Mouse (Mus musculus) kidney, adult 9 months (tissue): ENCODE measurements around the gene Tmx4.
"Not testable (repeated sequence)": the region's sequence is repeated elsewhere in the genome, so short reads cannot be mapped to it uniquely, and the experiment has no call there.

Source experiments
- DNase-seq: peaks from one replicate; pipeline ENCODE4 v3.0.0; 2022

Gene Tmx4

GRCm38 (mm10) chr2:134643514-134644300 is at the start of gene Tmx4:
Tmx4 (minus strand) TSS chr2:134644145.
- peak; percentile 99 for DNase-seq

- no peak for DNase-seq
Observed at GRCm38 (mm10) chr2:134692125-134692524, 48.2 kb upstream of the Tmx4 start.

GRCm38 (mm10) chr2:134691055-134691454 is 47.1 kb upstream of the Tmx4 start:
- DNase-seq: no peak

GRCm38 (mm10) chr2:134682326-134682725 is 38.4 kb upstream of the Tmx4 start:
- no peak for DNase-seq

- DNase-seq: peak; percentile 61
Observed at GRCm38 (mm10) chr2:134681271-134681961, 37.5 kb upstream of the Tmx4 start.

GRCm38 (mm10) chr2:134679567-134679966 is 35.6 kb upstream of the Tmx4 start:
- DNase-seq: no peak

GRCm38 (mm10) chr2:134675465-134675864 is 31.5 kb upstream of the Tmx4 start:
- no peak for DNase-seq

GRCm38 (mm10) chr2:134673604-134674003 is 29.7 kb upstream of the Tmx4 start:
- peak; percentile 61 for DNase-seq

GRCm38 (mm10) chr2:134656477-134656876 is 12.5 kb upstream of the Tmx4 start:
- DNase-seq: no peak

- DNase-seq: no peak
Observed at GRCm38 (mm10) chr2:134654668-134655067, 10.7 kb upstream of the Tmx4 start.

GRCm38 (mm10) chr2:134652759-134653158 is 8.8 kb upstream of the Tmx4 start:
- DNase-seq: no peak

- DNase-seq: no peak
Observed at GRCm38 (mm10) chr2:134648999-134649398, 5.1 kb upstream of the Tmx4 start.

- DNase-seq: no peak
Observed at GRCm38 (mm10) chr2:134645752-134646151, 1.8 kb upstream of the Tmx4 start.

GRCm38 (mm10) chr2:134645166-134645565 is 1.2 kb upstream of the Tmx4 start:
- DNase-seq: no peak

- DNase-seq: no peak
Observed at GRCm38 (mm10) chr2:134644301-134644912, 462 bp upstream of the Tmx4 start.

GRCm38 (mm10) chr2:134642377-134642776 is 1.6 kb downstream of the Tmx4 start:
- DNase-seq: no peak

GRCm38 (mm10) chr2:134641372-134641771 is 2.6 kb downstream of the Tmx4 start:
- DNase-seq: no peak

- no peak for DNase-seq
Observed at GRCm38 (mm10) chr2:134640398-134640797, 3.5 kb downstream of the Tmx4 start.

- not testable (repeated sequence) for DNase-seq
Observed at GRCm38 (mm10) chr2:134628541-134628940, 15.4 kb downstream of the Tmx4 start.

GRCm38 (mm10) chr2:134604935-134605334 is 39.0 kb downstream of the Tmx4 start:
- no peak for DNase-seq

- no peak for DNase-seq
Observed at GRCm38 (mm10) chr2:134591081-134591694, 52.8 kb downstream of the Tmx4 start.

- DNase-seq: no peak
Observed at GRCm38 (mm10) chr2:134585243-134585642, 58.7 kb downstream of the Tmx4 start.

- no peak for DNase-seq
Observed at GRCm38 (mm10) chr2:134559422-134559821, 84.5 kb downstream of the Tmx4 start.
